Mouse (Mus musculus): Measurements from ENCODE around the gene Itgb7.

DNA sequence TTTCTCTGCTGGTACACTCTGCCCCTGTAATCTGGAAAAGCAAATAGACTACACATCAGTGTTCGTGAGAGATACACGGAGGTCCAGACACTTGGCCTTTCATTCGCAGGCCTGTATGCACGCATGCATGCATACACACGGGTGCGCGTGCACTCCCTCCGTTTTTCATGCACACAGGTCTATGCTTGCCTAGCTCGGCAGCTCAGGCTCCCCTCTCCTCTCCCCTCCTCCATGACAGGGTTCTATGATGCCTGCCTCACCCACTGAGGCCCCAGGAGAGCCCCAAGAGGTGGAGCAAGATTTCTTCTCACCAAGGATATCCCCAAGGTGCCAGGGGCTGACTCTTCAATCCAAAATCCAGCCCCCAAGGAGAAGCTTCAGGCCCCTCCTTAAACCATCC, 18.2 kb upstream of the Itgb7 start:
- TF ChIP-seq CTCF (IDR thresholded peaks at IDR 0.05; ENCODE audit: low read depth, low read length) (no peak), POLR2A (IDR thresholded peaks at IDR 0.05; ENCODE audit: extremely low read depth, insufficient read depth, low read length) (no peak)
